Mouse (Mus musculus) CD8-positive naive resting alpha-beta T cell, adult 57 days (primary cell): ENCODE results near the gene Zbtb3. TPM values are rescaled to one million over a fixed set of nuclear protein-coding genes. Genes with fewer than 3 reads are reported as not detected.

Source experiments
- total RNA-seq: library from RNA; stranded (reverse); gene quantifications from one replicate; pipeline ENCODE4 v1.2.4, GENCODE M21; 2023

The Zbtb3 gene
- total RNA-seq = 0.58 TPM

GRCm38 (mm10) chr19:8802130-8802821 is at the start of gene Zbtb3:
Zbtb3 (plus strand) TSS chr19:8802555.

DNA sequence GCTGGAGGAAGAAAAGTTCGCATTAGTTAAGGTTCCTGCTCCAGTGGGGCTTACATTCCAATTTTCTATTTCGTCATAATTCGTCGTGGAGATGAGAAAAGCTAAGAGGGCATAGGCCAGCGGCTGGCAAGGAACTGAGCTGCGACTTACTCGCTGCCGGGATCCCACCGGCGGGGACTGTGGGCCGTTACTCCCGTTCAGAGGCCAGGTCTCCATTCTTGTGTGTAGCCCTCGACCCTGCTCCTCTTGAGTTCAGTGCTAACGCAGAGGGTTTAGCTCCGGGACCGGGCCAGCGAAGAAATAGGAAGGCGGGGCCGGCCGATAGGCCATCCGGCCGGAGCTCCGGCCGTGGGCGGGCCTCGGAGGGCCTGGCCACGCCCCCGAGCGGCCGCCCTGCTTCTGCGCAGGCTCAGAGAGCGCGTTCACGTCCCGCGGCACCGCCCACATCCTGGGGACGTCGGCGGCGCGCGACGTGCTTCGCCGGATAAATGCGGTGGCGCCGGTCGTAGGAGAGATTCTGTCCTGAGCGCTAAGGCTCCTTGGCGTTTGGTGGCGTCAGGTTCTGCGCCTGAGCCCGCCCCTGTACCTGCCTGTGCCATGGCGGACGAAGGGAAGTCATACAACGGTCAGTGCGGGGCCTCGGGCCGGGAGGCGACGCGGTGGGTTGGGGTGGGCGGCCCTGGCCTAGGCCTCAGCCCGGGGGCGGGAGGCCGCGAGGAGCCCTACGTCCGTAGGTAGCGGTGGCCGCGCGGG is 45.5 kb upstream of the Zbtb3 start, which contains the start of gene Nxf1:
TSS of gene Nxf1 (plus strand) at position 439 of the 753 bp plus-strand sequence.

DNA sequence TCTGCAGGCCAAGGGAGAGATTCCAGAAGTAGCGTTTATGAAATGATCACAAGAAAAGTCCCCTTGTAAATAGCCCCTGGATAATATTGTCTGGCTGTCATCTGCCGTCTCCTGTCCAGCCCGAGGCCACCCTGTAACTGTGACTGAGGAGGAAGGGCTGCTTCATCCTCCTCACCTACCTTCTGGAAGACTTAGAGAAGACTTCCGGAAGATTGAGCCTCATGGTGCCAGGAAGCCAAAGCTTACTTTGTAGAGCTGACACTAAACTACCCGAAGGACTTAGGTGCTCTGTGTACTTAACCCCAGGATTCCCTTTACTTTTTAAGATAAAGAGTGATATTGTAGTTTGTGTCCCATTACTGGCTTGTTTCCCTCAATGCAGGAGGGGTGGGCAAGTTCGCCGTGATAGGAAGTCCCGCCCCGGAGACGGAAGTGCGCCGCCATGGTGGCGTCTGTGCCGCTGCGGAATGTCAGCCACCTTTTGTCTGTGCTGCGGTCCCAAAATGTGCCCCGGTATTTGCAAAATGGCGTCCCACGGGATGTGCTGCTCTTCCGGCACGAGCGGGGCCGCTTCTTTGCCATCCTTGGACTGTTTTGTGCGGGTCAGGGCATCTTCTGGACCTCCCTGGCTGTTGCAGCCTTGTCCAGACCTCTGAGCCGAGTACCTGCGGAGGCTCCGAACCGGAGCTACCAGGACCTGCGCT is 31.6 kb upstream of the Zbtb3 start, which contains the start of gene Tmem223:
TSS of gene Tmem223 (plus strand) at position 430 of the 704 bp plus-strand sequence.

GRCm38 (mm10) chr19:8774086-8774835 is 28.1 kb upstream of the Zbtb3 start, which contains the start of gene Tmem179b:
Tmem179b (minus strand) TSS chr19:8774467.

GRCm38 (mm10) chr19:8786008-8786781 is 16.2 kb upstream of the Zbtb3 start, which contains the start of gene Taf6l:
Taf6l (minus strand) TSS chr19:8786417.

DNA sequence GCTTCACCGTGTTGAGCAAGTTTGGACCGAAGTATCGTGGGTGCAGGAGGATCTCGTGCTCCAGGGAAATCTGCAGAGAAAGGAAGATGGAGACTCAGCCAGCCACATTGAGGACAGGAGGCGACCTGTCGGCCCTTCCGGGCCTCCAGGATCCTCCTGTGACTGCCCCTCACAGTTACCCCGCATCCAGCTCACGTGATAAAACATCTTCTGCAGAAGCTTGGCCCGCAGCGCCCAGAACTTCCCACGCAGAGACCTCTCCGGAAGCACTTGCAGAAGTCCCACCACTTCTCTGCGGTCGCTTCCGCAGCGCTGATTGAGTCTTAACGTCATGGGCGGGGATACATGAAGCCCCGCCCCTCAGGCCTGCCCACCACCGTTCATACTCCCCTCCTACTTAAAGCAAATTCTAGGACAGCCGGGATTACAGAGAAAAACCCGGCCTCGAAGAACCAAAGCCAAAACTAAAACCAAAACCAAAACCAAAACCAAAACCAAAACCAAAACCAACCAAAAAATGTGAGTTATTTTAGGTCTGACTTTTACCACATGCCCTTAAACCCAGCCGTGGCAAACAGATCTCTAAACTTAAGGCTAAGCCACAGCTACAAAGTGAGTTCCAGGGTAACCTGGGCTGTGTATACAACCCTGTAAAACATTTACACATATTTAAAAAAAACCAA is 4.0 kb upstream of the Zbtb3 start, which contains the start of gene Polr2g:
TSS of gene Polr2g (minus strand) at position 314 of the 683 bp plus-strand sequence.

GRCm38 (mm10) chr19:8818801-8819595 is 16.6 kb downstream of the Zbtb3 start, which contains the start of gene Ttc9c:
Ttc9c (minus strand) TSS chr19:8819333.

GRCm38 (mm10) chr19:8819596-8820423 is 17.5 kb downstream of the Zbtb3 start, which contains the start of gene Hnrnpul2:
Hnrnpul2 (plus strand) TSS chr19:8820010.

GRCm38 (mm10) chr19:8829660-8830059 is 27.3 kb downstream of the Zbtb3 start, which contains the start of gene AC129217.1:
AC129217.1 (plus strand) TSS chr19:8829773.

DNA sequence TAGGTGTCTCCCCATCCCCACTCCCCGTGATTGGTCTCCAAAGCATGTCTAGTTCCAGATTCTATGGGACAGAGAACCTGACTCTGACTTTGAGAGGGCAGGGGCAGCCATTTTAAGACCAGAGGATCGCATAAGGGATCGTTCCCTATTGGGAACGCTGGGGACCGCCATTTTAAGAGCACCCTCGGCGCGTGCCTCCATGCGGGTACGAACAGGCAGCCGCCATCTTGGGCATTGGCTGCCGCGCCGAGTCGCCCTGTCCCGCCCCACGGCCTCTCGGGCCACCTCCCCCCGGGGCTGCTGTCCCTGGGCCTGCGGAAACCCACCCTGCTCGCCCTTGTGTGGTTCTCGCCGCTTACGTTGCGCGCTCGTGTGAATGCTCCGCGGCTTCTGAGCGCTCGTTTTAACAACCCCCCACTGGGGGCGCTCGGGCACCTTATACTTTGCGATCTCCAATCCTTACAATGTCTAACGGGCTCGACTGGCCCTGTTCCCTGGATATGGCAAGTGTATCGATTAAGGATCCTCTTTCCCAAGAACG is 35.0 kb downstream of the Zbtb3 start, which contains the start of gene Bscl2:
TSS of gene Bscl2 (plus strand) at position 217 of the 541 bp plus-strand sequence.

GRCm38 (mm10) chr19:8839103-8839907 is 37.0 kb downstream of the Zbtb3 start, which contains the start of gene Gng3:
Gng3 (minus strand) TSS chr19:8839194.

GRCm38 (mm10) chr19:8850402-8850901 is 48.1 kb downstream of the Zbtb3 start, which contains the start of gene Lrrn4cl:
Lrrn4cl (plus strand) TSS chr19:8850768.

Other genes with a start within 250 kb of the Zbtb3 start
- gene Slc22a8, start 211.3 kb upstream of the Zbtb3 start, total RNA-seq = not detected
- not detected for gene Slc22a6, start 184.5 kb upstream of the Zbtb3 start, total RNA-seq
- gene Chrm1, start 138.8 kb upstream of the Zbtb3 start, total RNA-seq = not detected
- gene Slc3a2, start 79.2 kb upstream of the Zbtb3 start, total RNA-seq = 222 TPM
- gene Wdr74, start 66.7 kb upstream of the Zbtb3 start, total RNA-seq = 116 TPM
- 10.2 TPM for gene 1700092M07Rik, start 61.8 kb upstream of the Zbtb3 start, total RNA-seq
- 221 TPM for gene Stx5a, start 61.1 kb upstream of the Zbtb3 start, total RNA-seq
- gene Nxf1, start 45.5 kb upstream of the Zbtb3 start, total RNA-seq = 393 TPM
- 39.0 TPM for gene Tmem223, start 31.6 kb upstream of the Zbtb3 start, total RNA-seq
- gene Tmem179b, start 28.1 kb upstream of the Zbtb3 start, total RNA-seq = 75.2 TPM
- gene Taf6l, start 16.1 kb upstream of the Zbtb3 start, total RNA-seq = 10.3 TPM
- 59.8 TPM for gene Polr2g, start 4.0 kb upstream of the Zbtb3 start, total RNA-seq
- 22.9 TPM for gene Ttc9c, start 16.8 kb downstream of the Zbtb3 start, total RNA-seq
- gene Hnrnpul2, start 17.5 kb downstream of the Zbtb3 start, total RNA-seq = 99.6 TPM
- 16.8 TPM for gene AC129217.1, start 27.2 kb downstream of the Zbtb3 start, total RNA-seq
- 41.8 TPM for gene Bscl2, start 34.9 kb downstream of the Zbtb3 start, total RNA-seq
- gene Gng3, start 36.6 kb downstream of the Zbtb3 start, total RNA-seq = not detected
- 0.61 TPM for gene Lrrn4cl, start 48.2 kb downstream of the Zbtb3 start, total RNA-seq
- 113 TPM for gene Ubxn1, start 68.9 kb downstream of the Zbtb3 start, total RNA-seq
- gene Uqcc3, start 78.4 kb downstream of the Zbtb3 start, total RNA-seq = 31.5 TPM
- gene Lbhd1, start 81.2 kb downstream of the Zbtb3 start, total RNA-seq = 9.4 TPM
- not detected for gene Gm49403, start 81.4 kb downstream of the Zbtb3 start, total RNA-seq
- gene 1810009A15Rik, start 86.3 kb downstream of the Zbtb3 start, total RNA-seq = 33.6 TPM
- 7.6 TPM for gene Gm49416, start 86.4 kb downstream of the Zbtb3 start, total RNA-seq
- 21.6 TPM for gene Ints5, start 90.5 kb downstream of the Zbtb3 start, total RNA-seq
- 152 TPM for gene Ganab, start 95.5 kb downstream of the Zbtb3 start, total RNA-seq
- gene B3gat3, start 117.8 kb downstream of the Zbtb3 start, total RNA-seq = 60.9 TPM
- gene Rom1, start 126.8 kb downstream of the Zbtb3 start, total RNA-seq = 6.9 TPM
- gene Eml3, start 127.0 kb downstream of the Zbtb3 start, total RNA-seq = 86.8 TPM
- 164 TPM for gene Mta2, start 139.3 kb downstream of the Zbtb3 start, total RNA-seq
- gene Tut1, start 151.3 kb downstream of the Zbtb3 start, total RNA-seq = 42.6 TPM
- gene Eef1g, start 164.5 kb downstream of the Zbtb3 start, total RNA-seq = 614 TPM
- 120 TPM for gene Ahnak, start 186.7 kb downstream of the Zbtb3 start, total RNA-seq